Mouse (Mus musculus) midbrain, embryonic 15.5 days (tissue): Measurements from ENCODE around the gene Wdfy3. TPM values are rescaled to one million over a fixed set of nuclear protein-coding genes. Genes with fewer than 3 reads are reported as not detected.
"Not testable (repeated sequence)": the region's sequence is repeated elsewhere in the genome, so short reads cannot be mapped to it uniquely, and the experiment has no call there.

ENCODE experiments used
- ATAC-seq: fragments of 200-750 bp; cut with Nextera tagmentation; replicated peaks from 2 replicates; pipeline ENCODE4 v1.8.0; 2017; ENCODE audit warnings: moderate TSS enrichment
- H3K27ac ChIP-seq: fragments of 300-500 bp; sonication (generic); 2 replicates; pipeline ENCODE4 v1.5.1; 2015; ENCODE audit warnings: mild to moderate bottlenecking, inconsistent platforms
- H3K27me3 ChIP-seq: fragments of 300-500 bp; sonication (generic); replicated peaks from 2 replicates; pipeline ENCODE4 v1.6.1; 2015; ENCODE audit warnings: inconsistent platforms
- H3K36me3 ChIP-seq: fragments of 300-500 bp; sonication (generic); replicated peaks from 2 replicates; pipeline ENCODE4 v1.6.1; 2015; ENCODE audit warnings: inconsistent platforms
- H3K4me1 ChIP-seq: fragments of 300-500 bp; sonication (generic); 2 replicates; pipeline ENCODE4 v1.6.1; 2015; ENCODE audit warnings: inconsistent platforms
- H3K4me2 ChIP-seq: fragments of 300-500 bp; sonication (generic); 2 replicates; pipeline ENCODE4 v1.6.1; 2015; ENCODE audit warnings: inconsistent platforms, mild to moderate bottlenecking, moderate library complexity
- H3K4me3 ChIP-seq: fragments of 300-500 bp; sonication (generic); 2 replicates; pipeline ENCODE4 v1.5.1; 2015; ENCODE audit warnings: mild to moderate bottlenecking, inconsistent platforms
- H3K9ac ChIP-seq: fragments of 300-500 bp; sonication (generic); 2 replicates; pipeline ENCODE4 v1.6.1; 2015; ENCODE audit warnings: mild to moderate bottlenecking, inconsistent platforms
- H3K9me3 ChIP-seq: fragments of 300-500 bp; sonication (generic); 2 replicates; pipeline ENCODE4 v1.6.1; 2016; ENCODE audit warnings: inconsistent platforms
- WGBS: fragments of 180-500 bp; shearing (Covaris S2); methylation state at CpG from one replicate; pipeline ENCODE4 v1.1.7; 2015; ENCODE audit warnings: mixed read lengths; 5-methylcytosine and 5-hydroxymethylcytosine counted together
- polyA plus RNA-seq: library from polyadenylated mRNA; unstranded; fragments of >200 nt; fragmentation: Nextera tagmentation; extraction: Ambion mirVana; gene quantifications from 2 replicates; pipeline ENCODE4 v1.2.1, GENCODE M21; 2015

Wdfy3 gene
- polyA plus RNA-seq = 32.0 and 33.5 TPM in 2 replicates

DNA sequence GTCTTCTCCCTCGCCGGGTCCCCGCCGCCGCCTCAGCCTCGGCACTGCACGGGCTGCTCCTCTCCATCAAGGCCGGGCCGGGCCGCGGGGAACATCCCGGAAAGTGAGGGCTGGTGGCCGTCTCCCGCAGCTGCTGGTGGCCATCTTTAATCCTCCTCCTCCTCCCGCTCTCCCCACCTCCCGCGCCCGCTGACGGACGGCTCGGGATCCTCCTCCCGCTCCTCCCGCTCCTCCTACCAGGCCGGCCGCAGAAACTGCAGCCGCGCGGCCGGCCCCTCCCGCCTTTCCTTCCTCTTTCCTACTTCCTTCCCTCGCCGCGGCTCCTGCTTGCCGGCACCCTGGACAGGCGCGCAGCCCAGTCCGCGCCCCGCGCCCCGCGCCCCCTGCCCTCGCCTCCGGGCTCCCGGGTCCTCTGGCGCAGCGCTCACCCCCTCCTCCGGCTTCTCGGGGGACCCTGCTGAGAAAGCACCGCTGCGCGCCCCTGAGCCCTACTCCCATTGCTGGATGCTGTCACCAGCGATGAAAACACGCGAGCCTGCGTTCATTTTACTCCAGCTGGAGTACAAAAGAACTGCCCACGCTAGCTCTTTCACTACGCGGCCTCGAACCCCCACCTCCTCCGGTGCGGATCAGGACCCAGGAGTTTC is at the start of gene Wdfy3:
Wdfy3 (minus strand) TSS at position 155 of the 647 bp plus-strand sequence.
- Histone ChIP-seq H3K27me3 (no peaks in the 10 kb centered on the region), H3K4me1 (peaks cover 50% of the 10 kb centered on the region), H3K9me3 (no peaks in the 10 kb centered on the region), H3K36me3 (no peaks in the 10 kb centered on the region), H3K4me3 (peak within 1 kb of the TSS; percentile 84), H3K27ac (peak within 1 kb of the TSS; percentile 97), H3K4me2 (peak within 1 kb of the TSS; percentile 67), H3K9ac (peak within 1 kb of the TSS; percentile 96)
- under 1% methylated on average over 58 of the region's 62 CpGs for WGBS
- peak; percentile 93 for ATAC-seq

- Histone ChIP-seq H3K27me3 (no peaks in the 10 kb centered on the region), H3K4me3 (no peak overlapping the region), H3K9me3 (no peaks in the 10 kb centered on the region), H3K27ac (no peak overlapping the region), H3K4me1 (peaks cover 51% of the 10 kb centered on the region), H3K36me3 (no peaks in the 10 kb centered on the region), H3K4me2 (no peak overlapping the region), H3K9ac (no peak overlapping the region)
- WGBS = 51% methylated on average over 14 of the region's 14 CpGs
- peak; percentile 70 for ATAC-seq
Observed at GRCm38 (mm10) chr5:102113009-102113408, 43.3 kb upstream of the Wdfy3 start.

- WGBS = 71% methylated on average over 7 of the region's 7 CpGs
Observed at GRCm38 (mm10) chr5:102112034-102112433, 42.3 kb upstream of the Wdfy3 start.

DNA sequence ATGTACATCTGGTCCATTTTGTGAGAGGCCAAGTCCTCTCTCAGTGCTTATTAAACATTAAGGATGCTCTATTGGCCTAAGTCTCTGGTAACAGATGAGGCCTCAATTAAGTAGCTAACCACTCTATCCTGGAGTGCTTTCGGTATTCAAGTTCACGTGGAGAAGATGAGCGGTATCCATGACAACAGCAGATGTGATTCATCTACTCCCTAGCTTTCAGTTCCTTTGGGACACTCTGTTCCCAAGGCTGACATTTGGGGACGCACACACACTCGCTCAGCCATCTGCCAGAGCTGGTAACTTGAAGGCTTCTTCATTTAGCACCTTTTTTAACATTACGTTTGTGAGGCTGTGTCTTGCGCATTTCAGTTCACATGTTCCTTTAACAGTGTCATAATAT is 40.3 kb upstream of the Wdfy3 start:
- Histone ChIP-seq H3K9me3 (no peaks in the 10 kb centered on the region), H3K27me3 (no peaks in the 10 kb centered on the region), H3K4me1 (peaks cover 44% of the 10 kb centered on the region), H3K27ac (peak overlapping the region; percentile 33), H3K4me2 (no peak overlapping the region), H3K36me3 (no peaks in the 10 kb centered on the region), H3K4me3 (no peak overlapping the region), H3K9ac (no peak overlapping the region)
- 42% methylated on average over 7 of the region's 7 CpGs for WGBS
- ATAC-seq = peak; percentile 51; the same call in 1 of the 2 replicates

More at GRCm38 (mm10) chr5:102112034-102112433, 42.3 kb upstream of the Wdfy3 start:
- Histone ChIP-seq H3K4me1 (peaks cover 51% of the 10 kb centered on the region), H3K36me3 (no peaks in the 10 kb centered on the region), H3K27me3 (no peaks in the 10 kb centered on the region), H3K27ac (no peak overlapping the region), H3K9ac (no peak overlapping the region), H3K4me2 (no peak overlapping the region), H3K9me3 (no peaks in the 10 kb centered on the region), H3K4me3 (no peak overlapping the region)
- ATAC-seq = peak; percentile 51

- Histone ChIP-seq H3K4me1 (peaks cover 17% of the 10 kb centered on the region), H3K27ac (no peak overlapping the region), H3K9me3 (no peaks in the 10 kb centered on the region), H3K9ac (no peak overlapping the region), H3K4me3 (no peak overlapping the region), H3K4me2 (no peak overlapping the region), H3K27me3 (no peaks in the 10 kb centered on the region), H3K36me3 (no peaks in the 10 kb centered on the region)
- 57% methylated on average over 3 of the region's 3 CpGs for WGBS
- ATAC-seq = no peak
Observed at GRCm38 (mm10) chr5:102105919-102106318, 36.2 kb upstream of the Wdfy3 start.

- H3K36me3 ChIP-seq, H3K4me3 ChIP-seq, H3K9me3 ChIP-seq, H3K4me2 ChIP-seq, H3K27me3 ChIP-seq, ATAC-seq, H3K9ac ChIP-seq, H3K27ac ChIP-seq: not testable (repeated sequence)
- peaks cover 19% of the 10 kb centered on the region for H3K4me1 ChIP-seq
- 84% methylated on average over 1 of the region's 1 CpGs for WGBS
Observed at GRCm38 (mm10) chr5:102101815-102102214, 32.1 kb upstream of the Wdfy3 start.

- no peaks in the 10 kb centered on the region for H3K9me3 ChIP-seq
- no peaks in the 10 kb centered on the region for H3K27me3 ChIP-seq
- no peaks in the 10 kb centered on the region for H3K36me3 ChIP-seq
- peaks cover 19% of the 10 kb centered on the region for H3K4me1 ChIP-seq
- H3K4me3 ChIP-seq = peak overlapping the region; percentile 10; the same call in 1 of the 2 replicates
- H3K4me2 ChIP-seq = peak overlapping the region; percentile 40
- peak overlapping the region; percentile 70 for H3K27ac ChIP-seq
- no peak overlapping the region for H3K9ac ChIP-seq
- WGBS = 16% methylated on average over 21 of the region's 21 CpGs
- ATAC-seq = peak; percentile 84
Observed at GRCm38 (mm10) chr5:102100246-102101241, 30.8 kb upstream of the Wdfy3 start.

GRCm38 (mm10) chr5:102095576-102095975 is 25.9 kb upstream of the Wdfy3 start:
- Histone ChIP-seq H3K4me1 (peaks cover 11% of the 10 kb centered on the region), H3K27ac (no peak overlapping the region), H3K4me2 (no peak overlapping the region), H3K36me3 (no peaks in the 10 kb centered on the region), H3K27me3 (no peaks in the 10 kb centered on the region), H3K9ac (no peak overlapping the region), H3K4me3 (no peak overlapping the region), H3K9me3 (no peaks in the 10 kb centered on the region)
- WGBS = 84% methylated on average over 4 of the region's 4 CpGs
- no peak for ATAC-seq

DNA sequence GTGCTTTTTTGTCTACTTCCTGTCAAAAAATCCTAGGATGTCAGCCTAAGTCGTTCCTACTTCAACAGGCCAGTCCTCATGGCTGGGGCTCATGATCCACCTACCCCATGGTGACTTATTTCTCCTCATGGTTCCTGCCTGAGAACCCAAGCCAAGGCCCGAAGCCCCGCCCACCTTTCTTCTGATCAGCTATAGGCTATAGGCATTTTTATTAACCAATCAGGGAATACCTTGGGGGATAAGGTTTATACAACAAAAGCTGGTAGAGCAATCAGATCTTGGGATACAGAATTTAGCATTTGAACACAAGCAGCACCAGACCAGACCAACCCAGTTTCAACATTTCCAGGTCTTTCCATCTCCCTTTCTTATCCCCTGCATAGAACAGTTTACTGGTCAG is 21.0 kb upstream of the Wdfy3 start:
- Histone ChIP-seq H3K9ac (no peak overlapping the region), H3K4me1 (no peaks in the 10 kb centered on the region), H3K4me3 (no peak overlapping the region), H3K4me2 (no peak overlapping the region), H3K9me3 (no peaks in the 10 kb centered on the region), H3K27me3 (no peaks in the 10 kb centered on the region), H3K27ac (no peak overlapping the region), H3K36me3 (no peaks in the 10 kb centered on the region)
- 88% methylated on average over 3 of the region's 3 CpGs for WGBS
- ATAC-seq = no peak

DNA sequence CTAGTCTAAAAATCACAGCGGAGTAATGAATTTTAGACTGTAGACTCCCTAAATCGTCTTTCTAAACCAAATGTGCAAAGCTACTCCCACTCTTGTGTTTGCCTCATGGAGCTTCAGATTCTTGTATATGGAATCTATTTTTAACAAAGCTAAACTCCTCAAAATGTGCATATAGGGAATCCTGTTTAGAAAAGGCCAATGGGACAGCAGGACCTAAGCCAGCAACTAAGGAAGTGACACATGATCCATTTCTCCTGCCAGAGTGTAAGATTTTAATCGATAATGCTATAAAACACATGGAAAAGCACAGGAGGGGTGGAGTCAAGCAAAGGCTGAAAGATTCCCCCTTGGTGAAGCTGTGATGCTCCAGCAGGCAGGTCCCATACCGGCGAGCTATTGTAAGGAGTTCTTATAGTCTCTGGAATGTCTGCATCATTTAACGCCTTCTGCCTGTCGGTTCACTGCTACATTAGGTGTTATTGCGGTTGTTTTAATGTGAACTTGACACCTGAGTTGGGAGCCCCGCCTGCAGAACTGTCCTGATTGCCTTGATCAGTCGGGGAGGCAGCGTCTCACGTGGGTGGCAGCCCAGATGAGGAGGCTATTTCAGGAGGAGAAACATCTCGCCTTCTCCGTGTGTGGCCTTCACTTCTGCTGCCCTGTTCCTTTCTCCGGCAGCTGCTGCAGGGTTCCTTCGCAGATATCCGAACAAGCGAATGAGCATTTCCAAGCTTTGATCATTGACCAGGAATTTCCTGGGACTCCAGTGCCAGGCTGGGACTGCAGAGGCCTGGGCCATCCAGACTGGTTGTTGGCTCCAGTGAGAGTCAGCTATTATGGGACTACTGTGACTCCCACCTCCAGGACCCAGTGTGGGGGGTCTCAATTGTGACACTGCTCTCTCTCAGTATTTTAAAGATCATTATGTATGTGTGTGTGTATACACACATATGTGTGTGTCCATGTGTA is 15.3 kb upstream of the Wdfy3 start:
- H3K4me3 ChIP-seq = no peak overlapping the region
- no peak overlapping the region for H3K27ac ChIP-seq
- WGBS = 56% methylated on average over 18 of the region's 18 CpGs
- no peak overlapping the region for H3K4me2 ChIP-seq
- no peak for ATAC-seq
- H3K27me3 ChIP-seq = no peaks in the 10 kb centered on the region
- no peaks in the 10 kb centered on the region for H3K36me3 ChIP-seq
- H3K4me1 ChIP-seq = no peaks in the 10 kb centered on the region
- H3K9ac ChIP-seq = no peak overlapping the region
- H3K9me3 ChIP-seq = no peaks in the 10 kb centered on the region

DNA sequence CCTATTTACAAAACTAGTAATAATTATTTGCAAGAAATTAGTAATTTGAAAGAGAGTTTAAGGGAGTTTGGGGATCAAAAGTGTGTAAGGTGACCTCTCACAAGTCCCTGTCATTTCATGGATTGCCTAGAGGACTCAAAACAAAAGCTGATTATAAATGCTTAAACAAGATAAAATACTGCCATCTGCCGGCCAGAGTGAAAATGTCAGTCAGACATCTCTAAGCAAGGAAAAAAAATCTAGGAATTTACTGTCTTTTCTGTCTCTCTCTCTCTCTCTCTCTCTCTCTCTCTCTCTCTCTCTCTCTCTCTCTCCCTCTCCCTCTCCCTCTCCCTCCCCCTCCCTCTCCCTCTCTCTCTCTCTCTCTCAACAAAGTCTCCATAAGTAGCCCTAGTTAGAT is 4.4 kb upstream of the Wdfy3 start:
- ATAC-seq = no peak
- no peaks in the 10 kb centered on the region for H3K9me3 ChIP-seq

More for the DNA sequence above, 4.4 kb upstream of the Wdfy3 start:
- no peak overlapping the region for H3K4me2 ChIP-seq
- H3K4me1 ChIP-seq = peaks cover 26% of the 10 kb centered on the region
- H3K27ac ChIP-seq = no peak overlapping the region
- no peak overlapping the region for H3K4me3 ChIP-seq
- no peak overlapping the region for H3K9ac ChIP-seq
- H3K27me3 ChIP-seq = no peaks in the 10 kb centered on the region
- H3K36me3 ChIP-seq = no peaks in the 10 kb centered on the region
- 0% methylated on average over 1 of the region's 1 CpGs for WGBS
